Mouse (Mus musculus): ENCODE measurements around the gene Ncam2. TPM values are rescaled to one million over a fixed set of nuclear protein-coding genes. Genes with fewer than 3 reads are reported as not detected.

Gene Ncam2
- not detected in 2 replicates for polyA plus RNA-seq (2012; rRNA removed)

DNA sequence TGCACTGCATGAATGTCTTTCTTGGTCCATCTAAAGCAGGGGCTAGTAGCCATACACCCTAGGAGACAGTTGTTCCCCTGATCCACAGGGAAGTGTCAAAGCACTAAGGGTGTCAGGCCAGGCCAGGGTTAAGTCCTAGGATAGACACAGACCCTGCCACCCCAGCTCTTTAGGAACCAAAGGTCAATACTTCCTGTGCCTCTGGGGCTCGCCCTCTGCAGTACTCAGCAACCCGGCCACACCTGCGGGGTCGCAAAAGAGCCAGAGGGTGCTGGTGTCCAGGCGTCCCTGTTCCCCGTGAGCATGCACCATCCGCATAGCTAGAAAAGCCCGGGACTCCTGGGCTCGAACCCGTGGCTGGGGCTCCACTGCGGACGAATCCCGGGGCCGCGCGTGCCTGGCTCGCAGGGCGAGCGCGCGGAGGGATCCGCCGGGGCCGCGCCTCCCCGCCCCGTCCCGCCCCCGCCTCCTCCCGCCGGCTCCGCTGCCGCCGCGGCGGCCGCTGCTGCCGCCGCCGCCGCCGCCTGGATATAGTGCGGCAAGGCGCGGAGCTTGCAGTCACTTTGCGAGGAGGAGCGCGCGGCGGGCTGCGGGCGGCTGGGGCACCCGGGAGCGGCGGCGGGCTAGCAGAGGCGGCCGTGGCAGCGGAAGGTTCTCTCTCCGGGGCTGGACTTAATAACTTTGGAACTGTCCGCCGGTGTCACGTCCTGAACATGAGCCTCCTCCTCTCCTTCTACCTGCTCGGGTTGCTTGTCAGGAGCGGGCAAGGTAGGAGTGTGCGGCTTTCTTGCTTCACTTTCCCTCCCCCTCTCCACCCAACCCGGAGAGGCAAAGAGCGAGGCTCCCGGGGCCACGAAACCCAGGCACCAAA lies at the start of gene Ncam2:
Gene Ncam2, plus strand, starts transcription at position 497 of the 871 bp plus-strand sequence.

Data from stomach, adult 2 months (tissue).